20 mouse cellular contexts compared by ENCODE assay signal in genomic region chr6:112752007-112752406, GRCm38 (mm10).
"Had no signal": no experiment of that assay in that cellular context is flagged by ENCODE, and none has a peak within 500 bp of the region (broad histone marks: within the 10 kb centered on the region; RNA-seq: fewer than 3 reads in every experiment).

No protein-coding gene starts in this region.

- H3K4me1 ChIP-seq: intestine, embryonic 15.5 days; liver, embryonic 12.5 days; liver, embryonic 15.5 days; lung, embryonic 15.5 days; midbrain, embryonic 12.5 days; midbrain, embryonic 15.5 days; neural tube, embryonic 13.5 days; stomach, embryonic 15.5 days had no signal

- H3K4me3 ChIP-seq: intestine, embryonic 15.5 days; liver, embryonic 12.5 days; liver, embryonic 15.5 days; lung, embryonic 15.5 days; midbrain, embryonic 12.5 days; midbrain, embryonic 15.5 days; myocyte; neural tube, embryonic 13.5 days; stomach, embryonic 15.5 days had no signal

- DNase-seq: kidney, adult 18-20 months; kidney, adult 9 months; kidney, postnatal 14 days; kidney, postnatal 4 days; lung, adult 18-20 months; lung, postnatal 14 days; right cerebral cortex, adult 18-20 months; right cerebral cortex, postnatal 14 days; right cerebral cortex, postnatal 4 days; thymus, postnatal 25 days had no signal

- H3K9me3 ChIP-seq: intestine, embryonic 15.5 days; liver, embryonic 12.5 days; liver, embryonic 15.5 days; lung, embryonic 15.5 days; midbrain, embryonic 12.5 days; midbrain, embryonic 15.5 days; neural tube, embryonic 13.5 days; stomach, embryonic 15.5 days had no signal

- H3K27ac ChIP-seq: intestine, embryonic 15.5 days; liver, embryonic 12.5 days; liver, embryonic 15.5 days; lung, embryonic 15.5 days; macrophage; midbrain, embryonic 12.5 days; midbrain, embryonic 15.5 days; neural tube, embryonic 13.5 days; stomach, embryonic 15.5 days had no signal

- H3K27me3 ChIP-seq: intestine, embryonic 15.5 days; liver, embryonic 12.5 days; liver, embryonic 15.5 days; lung, embryonic 15.5 days; midbrain, embryonic 12.5 days; midbrain, embryonic 15.5 days; neural tube, embryonic 13.5 days; stomach, embryonic 15.5 days had no signal

- ATAC-seq: intestine, embryonic 15.5 days; liver, embryonic 12.5 days; midbrain, embryonic 15.5 days had no signal

- H3K36me3 ChIP-seq: intestine, embryonic 15.5 days; liver, embryonic 12.5 days; liver, embryonic 15.5 days; lung, embryonic 15.5 days had no signal

- H3K9ac ChIP-seq: intestine, embryonic 15.5 days; liver, embryonic 12.5 days; liver, embryonic 15.5 days; lung, embryonic 15.5 days; midbrain, embryonic 12.5 days; midbrain, embryonic 15.5 days; neural tube, embryonic 13.5 days; stomach, embryonic 15.5 days had no signal

- H3K4me2 ChIP-seq: intestine, embryonic 15.5 days; liver, embryonic 12.5 days; liver, embryonic 15.5 days; lung, embryonic 15.5 days; midbrain, embryonic 12.5 days; midbrain, embryonic 15.5 days; neural tube, embryonic 13.5 days; stomach, embryonic 15.5 days had no signal
